Comparison of ENCODE assay signal across 8 mouse cellular contexts in the genomic region with DNA sequence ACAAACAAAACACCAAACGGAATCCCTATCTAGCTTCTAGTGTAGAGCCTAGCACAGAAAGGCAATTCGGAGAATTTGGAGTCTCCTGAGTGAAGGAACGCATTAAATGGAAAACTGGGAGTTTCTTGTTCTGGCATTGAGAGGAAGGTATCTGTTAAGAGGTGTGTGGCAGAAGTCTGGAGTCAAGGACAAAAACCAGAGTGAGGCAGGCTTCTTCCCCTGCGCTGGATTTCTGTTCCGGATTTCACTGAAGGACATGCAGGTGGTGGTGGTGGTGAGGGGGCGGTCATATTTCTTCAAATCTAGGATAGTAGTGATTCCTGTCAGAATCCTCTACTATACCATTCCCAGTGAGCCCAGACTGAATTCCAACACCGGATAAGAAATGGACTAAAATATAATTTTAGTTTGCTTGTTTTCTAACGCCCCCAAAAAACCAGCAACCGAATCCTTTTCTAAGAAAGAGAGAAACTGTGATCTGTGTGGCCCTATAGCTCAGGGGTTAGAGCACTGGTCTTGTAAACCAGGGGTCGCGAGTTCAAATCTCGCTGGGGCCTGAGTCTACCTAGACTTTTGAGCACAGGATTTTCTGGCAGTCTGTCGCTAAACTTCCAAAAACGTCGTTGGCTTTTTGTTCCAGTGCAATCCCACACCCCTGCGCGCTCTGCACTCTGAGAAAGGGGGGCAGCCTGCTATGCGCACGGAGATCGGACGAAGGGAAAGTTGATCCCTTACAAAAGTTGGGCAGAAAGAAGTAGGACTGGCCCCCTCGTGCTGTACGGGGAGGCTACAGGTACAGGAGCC. TPM values are rescaled to one million over a fixed set of nuclear protein-coding genes. Genes with fewer than 3 reads are reported as not detected.
DNase-seq lines count a peak whose midpoint lies in the region.

No protein-coding gene starts in this region.

- peak overlapping the region; percentile 78 for H3K27ac ChIP-seq in midbrain, embryonic 10.5 days (replicated peaks)

- H3K36me3 ChIP-seq in midbrain, embryonic 10.5 days: no peaks in the 10 kb centered on the region

- H3K4me3 ChIP-seq in midbrain, embryonic 10.5 days: peak overlapping the region; percentile 67

- WGBS in midbrain, embryonic 10.5 days: under 1% methylated on average over 23 of the region's 23 CpGs

- H3K4me1 ChIP-seq in midbrain, embryonic 10.5 days: peaks cover 17% of the 10 kb centered on the region

- no peaks in the 10 kb centered on the region for H3K9me3 ChIP-seq in midbrain, embryonic 10.5 days (replicated peaks)

- intact Hi-C loops in left cerebral cortex, postnatal 4 days (cut with DNase I): loop anchor here (2.0 to 5.0 kb wide), 2 partner anchors 24 to 286 kb away; no protein-coding TSS in a partner anchor

- DNase-seq in 3134 (ENCODE audit: extremely low read depth, insufficient read length, low spot score): peak; percentile 76
- DNase-seq in adrenal gland, postnatal 10 days: peak; percentile 89
- peak; percentile 90 for DNase-seq in embryo, embryonic 9.5 days (ENCODE audit: extremely low spot score)
- peak; percentile 98 for DNase-seq in heart, adult 11 months
- peak; percentile 82 for DNase-seq in kidney, adult 11 months
- peak; percentile 80 for DNase-seq in left cerebral cortex, postnatal 4 days
- peak; percentile 83 for DNase-seq in midbrain, embryonic 10.5 days (ENCODE audit: low spot score)
- peak; percentile 81 for DNase-seq in skeletal muscle tissue, adult 2 months (ENCODE audit: low read depth, low spot score)

- H3K27me3 ChIP-seq in midbrain, embryonic 10.5 days (ENCODE audit: low read depth, poor library complexity, severe bottlenecking): peaks cover 41% of the 10 kb centered on the region

RNA-seq across cellular contexts. Expression of a gene that starts 2.5 kb away (rescaled TPM):
- total RNA-seq in adrenal gland, postnatal 10 days (2021): 100 to 1,000 TPM in 1 of 2 experiments, 10 to 100 TPM in 1; 78.4 to 110 TPM
- 10 to 100 TPM; 10.3 to 11.0 TPM for total RNA-seq in left cerebral cortex, postnatal 4 days (2021)
- polyA plus RNA-seq in midbrain, embryonic 10.5 days (2016; fragmentation: Nextera tagmentation; extraction: Ambion mirVana): 8.2 and 9.5 TPM in 2 replicates

RNA-seq across cellular contexts. Expression of a gene that starts 2.6 kb away (rescaled TPM):
- 10 to 100 TPM; 14.3 to 22.4 TPM for total RNA-seq in adrenal gland, postnatal 10 days (2021)
- total RNA-seq in left cerebral cortex, postnatal 4 days (2021): 1 to 10 TPM; 2.1 TPM
- 1.7 and 2.2 TPM in 2 replicates for polyA plus RNA-seq in midbrain, embryonic 10.5 days (2016; fragmentation: Nextera tagmentation; extraction: Ambion mirVana)

RNA-seq across cellular contexts. Expression of a gene that starts 14.1 kb away (rescaled TPM):
- total RNA-seq in adrenal gland, postnatal 10 days (2021): not detected
- not detected for total RNA-seq in left cerebral cortex, postnatal 4 days (2021)
- polyA plus RNA-seq in midbrain, embryonic 10.5 days (2016; fragmentation: Nextera tagmentation; extraction: Ambion mirVana): not detected in 2 replicates

RNA-seq across cellular contexts. Expression of a gene that starts 25.9 kb away (rescaled TPM):
- not detected for total RNA-seq in adrenal gland, postnatal 10 days (2021)
- not detected for total RNA-seq in left cerebral cortex, postnatal 4 days (2021)
- polyA plus RNA-seq in midbrain, embryonic 10.5 days (2016; fragmentation: Nextera tagmentation; extraction: Ambion mirVana): 0.16 TPM in 1 of 2 replicates, not detected in the other

RNA-seq across cellular contexts. Expression of a gene that starts 30.9 kb away (rescaled TPM):
- total RNA-seq in adrenal gland, postnatal 10 days (2021): not detected
- not detected for total RNA-seq in left cerebral cortex, postnatal 4 days (2021)
- not detected in 2 replicates for polyA plus RNA-seq in midbrain, embryonic 10.5 days (2016; fragmentation: Nextera tagmentation; extraction: Ambion mirVana)

Comparison
In these comparisons a context has a peak if more than half of its experiments do, and no peak if none do; other contexts are left out.
1. Peak in every context shown above with its lines: DNase-seq, H3K4me3 ChIP-seq and H3K27ac ChIP-seq.
2. RNA of a gene that starts 2.5 kb away (total RNA-seq): 78.4 to 110 TPM in adrenal gland, postnatal 10 days; 10.3 to 11.0 TPM in left cerebral cortex, postnatal 4 days; every median in the first group is over 4 times any median in the second.
3. RNA of a gene that starts 2.6 kb away (total RNA-seq): 14.3 to 22.4 TPM in adrenal gland, postnatal 10 days; 2.1 TPM in left cerebral cortex, postnatal 4 days; every median in the first group is over 4 times any median in the second.